Mouse (Mus musculus): ENCODE measurements around the gene Adh5.

DNA sequence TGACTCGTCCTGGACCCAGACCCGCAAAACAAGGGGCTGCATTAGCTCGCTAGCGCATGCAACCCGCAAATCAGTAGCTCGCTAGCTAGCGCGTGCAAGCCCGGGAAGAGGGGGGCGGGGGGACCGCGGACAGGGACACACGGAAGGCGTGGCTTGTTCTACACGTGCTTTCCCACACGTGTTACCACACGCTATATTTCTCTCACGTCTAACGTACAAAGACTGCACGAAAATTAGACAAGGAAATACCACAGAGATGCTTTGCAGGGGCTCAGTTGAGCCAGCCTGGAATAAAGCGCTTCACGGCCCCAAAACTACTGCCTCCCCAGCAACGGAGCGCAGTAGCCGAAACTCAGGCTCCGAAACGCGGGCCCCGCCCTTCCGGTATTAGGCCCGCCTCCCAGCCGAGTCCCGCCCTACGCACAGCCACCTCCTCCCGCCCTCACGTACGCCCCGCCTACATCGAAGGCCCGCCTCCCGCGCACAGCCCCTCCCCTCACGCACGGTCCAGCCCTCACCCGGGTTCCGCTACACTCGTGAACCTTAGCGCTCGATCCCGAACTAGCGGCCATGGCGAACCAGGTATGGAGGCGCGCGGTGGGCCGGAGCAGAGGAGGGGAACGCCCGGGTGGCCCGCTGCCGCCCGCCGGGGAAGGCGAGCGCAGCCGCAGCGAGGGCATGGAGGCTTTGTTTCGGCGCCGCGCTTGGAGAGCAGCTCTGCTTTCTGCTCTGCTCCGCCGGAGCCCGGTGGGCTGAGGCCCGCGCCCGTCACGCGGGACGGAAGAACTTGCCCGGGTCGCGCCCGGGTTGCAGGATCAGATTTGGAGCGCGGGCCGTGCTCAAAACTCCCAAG, at the start of gene Adh5:
- no peak for TF ChIP-seq POLR2A (IDR thresholded peaks at IDR 0.05; ENCODE audit: borderline replicate concordance, low read depth, low read length)
- no peak for TF ChIP-seq CTCF (IDR thresholded peaks at IDR 0.05; ENCODE audit: low read depth, low read length)

All from bone marrow macrophage, adult 2 months (primary cell).